Mouse (Mus musculus) kidney, embryonic 16.5 days (tissue): ENCODE measurements around the gene Doc2a. TPM values are rescaled to one million over a fixed set of nuclear protein-coding genes. Genes with fewer than 3 reads are reported as not detected.

ENCODE experiments used
- ATAC-seq: fragments of 200-750 bp; cut with Nextera tagmentation; 2 replicates; pipeline ENCODE4 v1.8.0; 2017; ENCODE audit warnings: moderate TSS enrichment; ENCODE audit not compliant: low FRiP score, low TSS enrichment
- H3K27ac ChIP-seq: fragments of 300-500 bp; sonication (generic); 2 replicates; pipeline ENCODE4 v1.5.1; 2014; ENCODE audit warnings: low read length
- H3K27me3 ChIP-seq: fragments of 300-500 bp; sonication (generic); 2 replicates; pipeline ENCODE4 v1.6.1; 2014; ENCODE audit warnings: low read length, control low read depth, mixed read lengths; ENCODE audit not compliant: insufficient read depth
- H3K36me3 ChIP-seq: fragments of 300-500 bp; sonication (generic); 2 replicates; pipeline ENCODE4 v1.6.1; 2014; ENCODE audit warnings: low read length, control low read depth, mixed read lengths; ENCODE audit not compliant: insufficient read depth
- H3K4me1 ChIP-seq: fragments of 300-500 bp; sonication (generic); 2 replicates; pipeline ENCODE4 v1.6.1; 2014; ENCODE audit warnings: low read length, control low read depth, mixed read lengths; ENCODE audit not compliant: insufficient read depth
- H3K4me2 ChIP-seq: fragments of 300-500 bp; sonication (generic); replicated peaks from 2 replicates; pipeline ENCODE4 v1.6.1; 2014; ENCODE audit warnings: low read depth, low read length
- H3K4me3 ChIP-seq: fragments of 300-500 bp; sonication (generic); 2 replicates; pipeline ENCODE4 v1.5.1; 2014; ENCODE audit warnings: mild to moderate bottlenecking, low read length
- H3K9ac ChIP-seq: fragments of 300-500 bp; sonication (generic); replicated peaks from 2 replicates; pipeline ENCODE4 v1.6.1; 2014; ENCODE audit warnings: low read length
- H3K9me3 ChIP-seq: fragments of 300-500 bp; sonication (generic); 2 replicates; pipeline ENCODE4 v1.6.1; 2016; ENCODE audit warnings: low read length, control low read depth
- WGBS: fragments of 180-500 bp; shearing (Covaris S2); extraction: QIAGEN DNeasy Blood & Tissue Kit; methylation state at CpG from one replicate; pipeline ENCODE4 v1.1.7; 2014; 5-methylcytosine and 5-hydroxymethylcytosine counted together
- polyA plus RNA-seq: library from polyadenylated mRNA; unstranded; fragments of >200 nt; fragmentation: Nextera tagmentation; extraction: Ambion mirVana; gene quantifications from 2 replicates; pipeline ENCODE4 v1.2.1, GENCODE M21; 2015

Doc2a gene
- polyA plus RNA-seq, 1 experiment from 2014 or later: 8.7 TPM

GRCm38 (mm10) chr7:126822741-126823140 lies 24.5 kb upstream of the Doc2a start:
- Histone ChIP-seq H3K4me1 (peaks cover 7% of the 10 kb centered on the region), H3K4me3 (no peak overlapping the region)

GRCm38 (mm10) chr7:126823202-126823711 lies 24.0 kb upstream of the Doc2a start:
- Histone ChIP-seq H3K4me2 (peak overlapping the region; percentile 59), H3K4me1 (peaks cover 7% of the 10 kb centered on the region), H3K9ac (peak overlapping the region; percentile 46; the same call in 1 of the 2 replicates), H3K4me3 (peak overlapping the region; percentile 34), H3K27ac (no peak overlapping the region), H3K27me3 (peaks cover 18% of the 10 kb centered on the region), H3K9me3 (peaks cover 5% of the 10 kb centered on the region; the same call in 1 of the 2 replicates), H3K36me3 (no peaks in the 10 kb centered on the region)
- 0% methylated on average over 9 of the region's 19 CpGs for WGBS
- no peak for ATAC-seq

More at GRCm38 (mm10) chr7:126822741-126823140, 24.5 kb upstream of the Doc2a start:
- Histone ChIP-seq H3K9me3 (peaks cover 5% of the 10 kb centered on the region; the same call in 1 of the 2 replicates), H3K27ac (no peak overlapping the region), H3K36me3 (no peaks in the 10 kb centered on the region), H3K9ac (no peak overlapping the region), H3K4me2 (peak overlapping the region; percentile 59; the same call in 1 of the 2 replicates), H3K27me3 (peaks cover 18% of the 10 kb centered on the region)
- no peak for ATAC-seq
- WGBS: 14% methylated on average over 9 of the region's 9 CpGs

GRCm38 (mm10) chr7:126823940-126824339 lies 23.3 kb upstream of the Doc2a start:
- no peak for ATAC-seq
- Histone ChIP-seq H3K4me1 (peaks cover 7% of the 10 kb centered on the region), H3K4me3 (no peak overlapping the region), H3K27me3 (peaks cover 18% of the 10 kb centered on the region), H3K9me3 (peaks cover 3% of the 10 kb centered on the region; the same call in 1 of the 2 replicates), H3K9ac (no peak overlapping the region), H3K27ac (no peak overlapping the region), H3K4me2 (no peak overlapping the region), H3K36me3 (no peaks in the 10 kb centered on the region)
- 16% methylated on average over 10 of the region's 10 CpGs for WGBS

GRCm38 (mm10) chr7:126825403-126825802 lies 21.8 kb upstream of the Doc2a start:
- no peak for ATAC-seq
- Histone ChIP-seq H3K4me3 (no peak overlapping the region), H3K27me3 (peaks cover 21% of the 10 kb centered on the region), H3K9ac (no peak overlapping the region), H3K4me2 (no peak overlapping the region), H3K27ac (no peak overlapping the region), H3K9me3 (no peaks in the 10 kb centered on the region), H3K4me1 (peaks cover 7% of the 10 kb centered on the region), H3K36me3 (no peaks in the 10 kb centered on the region)
- WGBS: 26% methylated on average over 8 of the region's 8 CpGs

GRCm38 (mm10) chr7:126825952-126826351 lies 21.3 kb upstream of the Doc2a start:
- peaks cover 21% of the 10 kb centered on the region for H3K27me3 ChIP-seq
- no peak overlapping the region for H3K9ac ChIP-seq
- H3K4me1 ChIP-seq: peaks cover 7% of the 10 kb centered on the region
- ATAC-seq: no peak
- H3K9me3 ChIP-seq: no peaks in the 10 kb centered on the region
- no peaks in the 10 kb centered on the region for H3K36me3 ChIP-seq
- 73% methylated on average over 5 of the region's 5 CpGs for WGBS
- no peak overlapping the region for H3K4me2 ChIP-seq
- no peak overlapping the region for H3K4me3 ChIP-seq
- no peak overlapping the region for H3K27ac ChIP-seq

- peak within 1 kb of the TSS; percentile 53 for H3K4me2 ChIP-seq
- peak within 1 kb of the TSS; percentile 52; the same call in 1 of the 2 replicates for H3K9ac ChIP-seq
- peaks cover 13% of the 10 kb centered on the region for H3K4me1 ChIP-seq
- H3K36me3 ChIP-seq: no peaks in the 10 kb centered on the region
- WGBS: 57% methylated on average over 5 of the region's 5 CpGs
- peak within 1 kb of the TSS; percentile 38 for H3K4me3 ChIP-seq
- peaks cover 2% of the 10 kb centered on the region; the same call in 1 of the 2 replicates for H3K27me3 ChIP-seq
- H3K9me3 ChIP-seq: no peaks in the 10 kb centered on the region
- no peak within 1 kb of the TSS for H3K27ac ChIP-seq
- peak; percentile 8; the same call in 1 of the 2 replicates for ATAC-seq
These were observed 15.7 kb upstream of the Doc2a start, which contains the start of gene 4930451I11Rik for GRCm38 (mm10) chr7:126831539-126831938. TSS of gene 4930451I11Rik (minus strand) at chr7:126831639.

- no peaks in the 10 kb centered on the region for H3K9me3 ChIP-seq
- H3K4me2 ChIP-seq: peak overlapping the region; percentile 53
- H3K9ac ChIP-seq: peak overlapping the region; percentile 52; the same call in 1 of the 2 replicates
- H3K27me3 ChIP-seq: peaks cover 2% of the 10 kb centered on the region; the same call in 1 of the 2 replicates
- peaks cover 17% of the 10 kb centered on the region for H3K4me1 ChIP-seq
- H3K4me3 ChIP-seq: peak overlapping the region; percentile 38
- no peak overlapping the region for H3K27ac ChIP-seq
- ATAC-seq: peak; percentile 88
- H3K36me3 ChIP-seq: no peaks in the 10 kb centered on the region
- WGBS: 1% methylated on average over 21 of the region's 21 CpGs
These were observed 15.1 kb upstream of the Doc2a start for GRCm38 (mm10) chr7:126832036-126832598.

- Histone ChIP-seq H3K4me1 (peaks cover 17% of the 10 kb centered on the region), H3K27me3 (peaks cover 2% of the 10 kb centered on the region; the same call in 1 of the 2 replicates), H3K4me3 (no peak overlapping the region), H3K27ac (no peak overlapping the region), H3K9ac (no peak overlapping the region), H3K4me2 (no peak overlapping the region), H3K9me3 (no peaks in the 10 kb centered on the region), H3K36me3 (no peaks in the 10 kb centered on the region)
- WGBS: 83% methylated on average over 1 of the region's 1 CpGs
- ATAC-seq: no peak
These were observed 13.9 kb upstream of the Doc2a start for GRCm38 (mm10) chr7:126833294-126833693.

GRCm38 (mm10) chr7:126843276-126843675 lies 3.9 kb upstream of the Doc2a start:
- no peak for ATAC-seq
- Histone ChIP-seq H3K27me3 (peaks cover 3% of the 10 kb centered on the region), H3K4me3 (no peak overlapping the region), H3K4me2 (no peak overlapping the region), H3K9ac (no peak overlapping the region), H3K4me1 (peaks cover 11% of the 10 kb centered on the region), H3K36me3 (no peaks in the 10 kb centered on the region), H3K9me3 (peaks cover 3% of the 10 kb centered on the region; the same call in 1 of the 2 replicates), H3K27ac (no peak overlapping the region)
- WGBS: 79% methylated on average over 9 of the region's 9 CpGs

- Histone ChIP-seq H3K9ac (no peak overlapping the region), H3K4me1 (peaks cover 14% of the 10 kb centered on the region), H3K9me3 (peaks cover 3% of the 10 kb centered on the region; the same call in 1 of the 2 replicates), H3K27ac (no peak overlapping the region), H3K36me3 (no peaks in the 10 kb centered on the region), H3K4me2 (no peak overlapping the region), H3K27me3 (peaks cover 15% of the 10 kb centered on the region), H3K4me3 (no peak overlapping the region)
- 88% methylated on average over 2 of the region's 2 CpGs for WGBS
- no peak for ATAC-seq
These were observed 1.7 kb upstream of the Doc2a start for GRCm38 (mm10) chr7:126845516-126845915.
